Mouse (Mus musculus) fibroblast of lung, adult 2 months (primary cell): ENCODE data around the gene Olfr1301.

Experiments
- DNase-seq: peaks from one replicate; pipeline ENCODE4 v3.0.0-alpha.2; 2011; ENCODE audit warnings: low read depth

Gene Olfr1301

DNA sequence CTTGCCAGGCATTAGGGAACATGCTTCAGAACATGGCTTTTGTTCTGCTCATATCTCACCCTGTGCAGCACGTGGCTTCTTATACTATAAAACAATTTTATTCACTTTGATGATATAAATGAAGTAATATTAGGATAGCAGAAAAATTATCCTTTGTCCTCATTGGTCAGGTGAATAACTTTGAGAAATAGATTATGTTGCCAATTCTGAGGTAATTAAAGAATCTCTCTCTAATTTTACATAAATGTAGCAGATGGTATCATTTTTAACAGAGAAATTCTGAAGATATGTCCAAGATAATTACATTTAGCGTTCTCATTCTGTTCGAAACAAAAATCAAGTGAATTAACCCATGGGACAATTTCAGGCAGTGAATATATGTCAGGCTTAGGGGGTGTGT, at the start of gene Olfr1301:
Gene Olfr1301 (plus strand): TSS at position 301 of the 400 bp plus-strand sequence.
- no peak for DNase-seq

DNA sequence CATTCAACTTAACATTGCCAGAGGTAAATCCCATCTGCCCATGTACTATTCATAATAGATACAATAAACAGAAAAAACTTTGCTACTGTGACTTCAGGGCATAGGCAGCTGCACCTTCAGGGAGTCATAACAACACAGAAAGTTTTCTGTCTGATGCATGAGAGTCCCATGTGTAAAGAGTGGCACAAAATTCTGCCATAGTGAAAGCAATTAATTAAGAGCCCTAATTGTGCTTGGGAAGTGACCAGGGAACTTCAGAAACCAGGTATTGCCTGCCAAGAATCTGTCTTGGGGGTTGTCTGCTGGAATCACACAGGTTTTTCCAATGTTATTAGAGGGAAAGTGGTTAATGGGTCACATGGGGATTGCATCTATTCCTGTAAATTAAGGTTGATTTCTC, 24.1 kb upstream of the Olfr1301 start:
- DNase-seq, result no peak

DNA sequence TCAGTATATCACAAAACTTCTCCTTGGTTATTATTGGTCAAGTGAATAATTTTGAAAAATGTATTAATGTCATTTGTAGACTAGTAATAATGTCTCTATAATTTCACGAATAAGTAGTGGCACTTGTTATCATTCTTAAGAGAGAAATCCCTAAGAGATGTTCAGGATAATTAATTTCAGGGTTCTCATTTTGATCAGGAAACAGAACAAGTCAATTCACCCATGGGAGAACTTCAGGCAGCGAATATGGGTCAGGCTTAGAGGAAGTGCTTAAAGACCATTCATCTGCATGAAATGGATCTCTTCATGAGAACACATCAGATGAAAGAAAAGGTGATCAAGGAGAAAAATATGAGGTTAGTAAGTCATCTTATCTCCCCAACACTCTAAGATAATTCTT, 26.3 kb downstream of the Olfr1301 start, which contains the start of gene Olfr1302:
Gene Olfr1302 (plus strand): TSS at position 301 of the 400 bp plus-strand sequence.
- DNase-seq, result no peak
